Mouse (Mus musculus): ENCODE data around the gene Crybg3.

Gene Crybg3

DNA sequence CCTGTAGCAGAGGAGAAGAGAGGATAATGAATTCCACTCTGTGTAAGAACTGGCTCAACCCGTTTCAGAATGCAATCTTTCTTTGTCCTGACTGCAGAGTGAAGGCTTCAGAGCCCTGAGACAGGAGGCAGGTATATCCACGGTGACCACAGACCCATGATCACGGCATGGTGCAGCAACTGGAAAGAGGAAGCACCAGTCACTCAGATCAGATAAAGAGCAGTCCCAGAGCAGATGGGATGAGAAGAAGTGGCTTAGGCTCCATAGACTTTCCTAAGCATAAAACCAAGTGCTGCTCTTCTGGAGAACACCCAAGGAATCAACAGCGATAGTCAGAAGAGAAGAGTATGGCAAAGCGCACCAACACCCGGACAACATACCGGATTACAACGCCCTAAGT is 21.5 kb downstream of the Crybg3 start:
- no peak for DNase-seq (ENCODE audit: low spot score in 2 of 2)

DNA sequence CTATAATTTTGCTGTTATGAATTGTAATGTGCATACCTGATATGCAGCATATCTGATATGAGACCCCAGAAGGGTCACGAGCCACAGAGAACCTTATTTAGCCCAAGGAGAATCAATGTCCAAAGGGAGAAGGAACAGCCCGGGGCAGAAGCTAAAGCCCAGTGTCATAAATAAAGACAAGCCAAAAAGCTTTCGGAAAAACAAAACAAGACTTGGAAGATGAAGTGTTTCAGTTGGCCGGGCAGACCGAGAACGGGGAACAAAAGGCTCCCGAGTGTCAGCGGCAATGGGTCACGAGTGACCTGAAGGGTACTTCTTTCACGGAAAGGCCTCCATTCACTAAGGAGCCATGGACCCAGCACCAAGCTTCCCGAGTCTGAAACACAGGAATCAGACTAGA is 26.8 kb downstream of the Crybg3 start:
- no peak for DNase-seq (ENCODE audit: low spot score in 2 of 2)

DNA sequence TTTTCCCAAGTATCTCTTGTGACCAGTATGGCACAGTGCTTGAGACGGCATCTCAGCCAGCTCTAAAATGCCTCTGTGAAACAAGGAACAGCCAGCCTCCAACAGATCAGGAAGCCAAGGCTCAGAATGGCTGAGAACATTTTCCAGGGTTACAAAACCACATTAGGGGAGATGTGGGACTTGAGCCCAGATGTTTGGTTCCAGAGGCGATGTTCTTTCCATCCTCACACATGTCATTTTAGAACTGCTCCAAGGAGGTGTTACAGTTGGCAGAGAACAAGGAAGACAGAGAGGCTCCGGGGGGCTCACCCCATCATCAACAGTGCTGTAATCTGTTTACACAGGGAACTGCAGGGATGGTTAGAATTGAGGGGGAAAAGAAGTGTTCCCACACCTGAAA is 28.1 kb downstream of the Crybg3 start:
- no peak for DNase-seq (ENCODE audit: low spot score in 2 of 2)

DNA sequence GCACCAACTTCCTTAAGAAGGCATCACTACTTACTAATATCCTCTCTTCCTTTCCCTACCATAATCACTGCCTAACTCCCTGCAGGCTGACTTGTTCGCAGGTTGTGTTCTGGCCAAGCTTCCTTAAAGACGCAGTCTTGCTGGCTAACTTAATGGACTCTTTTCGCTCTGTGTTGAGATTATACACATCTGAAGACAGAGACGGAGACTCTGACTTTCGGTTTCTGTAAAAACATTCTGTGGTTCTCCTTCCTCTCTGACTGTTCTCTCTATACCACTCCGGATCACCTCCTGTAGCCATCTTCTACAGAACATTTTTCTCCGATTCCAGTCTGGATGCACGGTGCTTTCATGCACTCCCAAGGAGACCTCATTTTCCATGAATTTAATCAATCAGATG is 30.0 kb downstream of the Crybg3 start:
- DNase-seq (ENCODE audit: low spot score in 2 of 2), result no peak

DNA sequence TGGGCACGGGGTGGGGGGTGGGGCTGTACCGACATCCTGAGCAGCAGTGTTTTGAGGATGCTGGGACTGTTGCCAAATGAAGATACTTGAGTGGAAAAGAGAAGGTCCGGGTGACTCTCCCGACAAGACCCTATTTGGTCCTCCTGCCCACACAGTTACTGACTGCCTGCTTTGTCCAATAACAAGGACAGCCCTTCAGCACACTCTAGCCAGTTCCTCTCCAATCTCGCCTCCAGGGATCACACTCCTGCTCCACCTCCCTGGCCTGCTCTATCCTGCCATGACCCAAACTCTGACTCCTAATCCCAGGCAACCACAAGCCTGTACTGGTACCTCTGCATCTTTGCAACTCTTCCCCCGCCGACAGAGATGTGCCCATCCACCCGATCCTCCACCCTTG is 30.9 kb downstream of the Crybg3 start:
- no peak for DNase-seq (ENCODE audit: low spot score in 2 of 2)

DNA sequence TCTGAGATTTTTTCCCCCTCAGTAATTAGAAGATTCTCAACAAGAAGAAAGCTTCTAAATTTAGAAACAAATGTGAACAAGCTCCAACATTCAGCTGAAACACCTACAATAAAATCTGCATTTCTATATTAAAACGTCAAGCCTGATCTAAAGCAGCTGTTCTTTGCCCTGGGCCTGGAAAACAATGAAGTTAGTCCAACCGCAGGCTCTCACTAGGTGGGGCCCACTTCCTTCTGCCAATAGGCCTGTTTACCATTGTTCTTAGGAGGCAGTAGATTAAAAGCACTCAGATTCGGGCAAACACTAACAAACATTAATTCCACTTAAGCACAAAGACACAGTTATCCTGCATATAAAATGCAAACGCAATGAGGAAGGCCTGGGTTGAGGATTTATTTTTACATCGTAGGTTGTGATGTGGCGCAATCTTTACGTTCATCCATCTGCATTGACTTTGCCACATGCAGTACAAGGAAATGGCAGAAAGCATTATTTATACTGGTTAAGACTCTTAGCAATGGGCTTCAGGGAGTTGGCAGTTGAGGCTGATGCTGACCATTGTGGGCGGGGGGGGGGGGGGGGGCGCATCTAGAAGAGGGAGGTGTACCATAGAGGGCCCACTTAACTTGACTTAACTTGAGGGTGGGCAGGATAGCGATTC is 32.9 kb downstream of the Crybg3 start:
- DNase-seq (ENCODE audit: low spot score in 2 of 2), result no peak

DNA sequence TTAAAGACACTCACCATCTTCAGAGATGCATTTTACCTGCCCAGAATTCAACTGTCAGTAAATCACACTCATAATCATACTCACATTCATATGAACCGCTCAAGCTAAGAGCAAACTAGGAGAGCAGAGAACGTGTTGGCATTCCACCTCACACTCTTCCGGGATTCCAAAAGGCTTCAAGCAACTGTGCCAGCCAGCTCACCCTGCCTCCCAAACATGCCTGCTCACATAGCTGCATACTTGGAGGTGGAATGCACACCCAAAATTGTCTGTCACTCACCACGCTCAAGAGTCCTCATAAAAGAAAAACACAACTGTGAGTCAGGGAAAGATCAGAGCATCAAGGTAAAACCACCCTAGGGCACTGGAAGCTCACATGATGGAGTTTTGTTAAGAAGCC is 34.3 kb downstream of the Crybg3 start:
- DNase-seq (ENCODE audit: low spot score in 2 of 2), result no peak

DNA sequence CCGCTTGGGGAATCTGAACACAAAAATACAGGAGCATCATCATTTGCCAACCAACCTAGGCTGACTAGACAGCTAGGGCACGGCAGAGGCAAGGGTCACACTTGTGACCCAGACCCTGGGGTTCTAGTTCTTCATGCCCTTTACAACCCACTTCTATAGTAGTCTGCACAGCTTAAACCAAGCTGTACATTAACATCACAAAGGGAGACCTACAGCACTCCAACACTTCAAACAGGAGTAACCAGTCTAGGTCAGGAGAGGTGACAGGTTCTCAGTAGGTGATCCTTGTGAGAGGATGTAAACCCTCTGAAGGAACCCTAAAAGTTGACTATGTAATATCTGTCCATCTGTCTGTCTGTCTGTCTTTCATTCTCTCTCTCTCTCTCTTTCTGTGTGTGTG is 35.1 kb downstream of the Crybg3 start:
- DNase-seq (ENCODE audit: low spot score in 2 of 2), result no peak

DNA sequence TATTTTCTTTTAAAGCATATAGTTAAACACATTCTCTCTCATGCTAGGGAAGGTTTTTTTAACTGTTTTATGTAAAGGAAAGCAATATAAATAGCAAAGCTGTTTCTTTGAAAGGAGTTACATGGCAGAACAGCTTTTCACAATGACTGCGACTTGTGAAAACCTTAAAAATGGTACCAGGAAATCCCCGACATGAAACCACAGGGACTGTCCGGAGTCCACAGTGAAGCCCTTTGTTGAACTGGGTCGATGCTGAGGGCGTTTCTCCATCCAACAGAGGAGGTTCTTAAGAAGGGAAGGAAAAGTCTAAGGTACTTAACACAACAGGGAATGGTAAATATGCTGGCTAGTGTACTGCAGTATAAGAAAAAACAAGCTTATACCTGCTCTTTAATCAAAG is 36.8 kb downstream of the Crybg3 start:
- peak in 1 of 2 experiments; percentile 20 for DNase-seq (ENCODE audit: low spot score in 2 of 2)

DNA sequence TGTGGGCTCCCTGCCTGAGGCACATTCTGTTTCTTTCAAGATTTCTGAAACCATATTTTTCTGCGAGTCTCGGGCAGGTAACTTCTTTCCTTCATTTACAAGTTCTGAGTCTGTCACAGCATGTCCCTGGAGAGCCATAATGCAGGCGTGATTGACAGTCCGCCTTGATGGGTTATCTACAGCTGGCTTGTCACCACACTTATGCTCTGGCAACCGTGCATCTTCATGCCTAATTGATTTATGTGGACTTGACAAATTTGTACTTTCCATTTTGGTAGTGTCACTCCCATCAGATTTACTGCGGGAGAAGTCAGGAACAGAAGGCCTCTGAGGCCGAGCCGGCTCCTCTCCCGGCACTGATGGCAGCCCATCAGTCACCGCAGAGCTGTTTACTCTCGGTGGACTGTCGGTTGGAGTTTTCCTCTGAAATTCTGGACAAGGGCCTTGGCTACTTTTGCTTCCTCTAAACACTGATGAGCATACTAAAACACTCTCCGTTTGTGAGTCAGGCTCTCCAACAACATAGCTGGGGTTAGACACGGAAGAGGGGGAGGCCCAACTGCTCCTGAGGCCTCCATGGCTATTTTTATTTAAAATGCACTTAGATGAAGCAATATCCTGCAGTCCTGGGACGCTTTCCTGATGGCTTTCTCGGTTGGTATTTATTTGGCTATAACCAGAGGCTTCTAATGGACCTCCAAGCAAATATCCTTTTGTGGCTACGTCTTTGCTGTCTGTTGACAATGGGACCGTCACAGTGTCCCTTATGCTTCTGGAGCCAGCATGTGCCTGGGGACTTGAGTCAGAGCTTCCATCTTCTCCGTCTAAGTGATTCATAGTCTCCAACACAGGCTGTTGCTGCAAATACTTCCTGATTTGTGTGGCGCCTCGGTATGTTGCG is 41.2 kb downstream of the Crybg3 start:
- no peak for DNase-seq (ENCODE audit: low spot score in 2 of 2)

DNA sequence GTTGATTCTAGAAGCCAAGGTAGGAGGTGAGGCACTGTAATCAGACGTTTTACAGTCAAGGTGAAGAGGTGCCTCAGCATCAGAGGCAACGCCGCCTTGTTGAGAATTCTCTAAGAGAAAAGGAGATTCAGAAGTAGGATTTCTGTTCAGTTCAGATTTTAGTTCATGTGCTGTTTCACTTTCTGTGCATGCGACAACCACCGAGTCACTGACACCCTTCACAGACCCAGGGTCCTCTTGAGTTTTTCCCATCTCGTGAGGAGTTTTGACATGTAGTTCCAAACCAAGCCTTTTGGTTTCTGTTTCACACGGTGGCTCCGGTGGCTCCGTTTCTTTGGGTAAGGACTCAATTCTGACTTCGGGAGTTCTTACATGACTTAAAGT is 41.9 kb downstream of the Crybg3 start:
- no peak for DNase-seq (ENCODE audit: low spot score in 2 of 2)

DNA sequence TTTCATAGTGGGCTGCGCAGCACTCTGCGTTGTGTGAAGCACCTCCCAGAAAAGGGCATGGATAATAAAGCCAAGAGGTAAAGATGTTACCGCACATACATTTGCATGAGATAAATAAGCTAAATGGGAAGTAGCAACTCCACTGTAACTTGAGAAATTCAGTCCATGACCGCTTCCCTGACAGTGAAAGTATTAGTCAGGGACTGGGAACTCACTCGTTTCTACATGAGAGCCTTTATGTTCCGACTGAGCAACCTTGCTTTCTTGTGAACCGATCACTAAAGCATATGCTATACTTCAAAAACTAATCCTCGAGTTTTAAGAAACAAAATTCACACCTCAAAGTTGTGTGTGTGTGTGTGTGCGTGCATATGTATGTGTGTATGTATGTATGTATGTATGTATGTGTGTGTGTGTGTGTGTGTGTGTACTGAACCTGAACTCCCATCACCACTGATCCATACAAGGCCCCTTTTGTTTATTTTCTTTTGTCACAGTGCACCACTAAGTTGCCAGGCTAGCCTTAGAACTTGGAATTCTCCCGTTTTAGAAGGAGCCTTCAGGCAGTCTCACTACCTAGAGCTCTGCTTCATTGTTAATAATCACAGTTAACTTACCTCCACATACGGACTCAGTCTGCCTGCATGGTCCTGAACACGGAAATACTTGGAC is 47.2 kb downstream of the Crybg3 start:
- DNase-seq (ENCODE audit: low spot score in 2 of 2), result no peak

DNA sequence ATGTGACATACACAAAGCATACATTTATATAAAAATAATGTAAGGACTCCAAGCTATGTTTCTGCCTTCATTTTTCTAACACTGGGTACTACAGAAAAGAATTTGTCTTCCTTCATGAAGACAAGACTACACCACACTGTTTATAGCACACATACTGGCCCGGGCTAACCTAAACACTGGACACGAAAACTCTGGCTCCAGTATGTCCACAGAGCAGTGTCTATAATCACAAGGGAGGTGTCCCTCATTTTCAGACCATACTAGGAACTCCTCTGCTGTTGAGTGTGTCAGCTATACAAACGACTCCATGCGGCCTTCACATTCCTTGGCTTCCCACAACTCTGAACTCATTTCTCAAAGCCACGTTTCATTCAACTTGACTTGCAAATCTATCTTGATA is 49.3 kb downstream of the Crybg3 start:
- no peak for DNase-seq (ENCODE audit: low spot score in 2 of 2)

DNA sequence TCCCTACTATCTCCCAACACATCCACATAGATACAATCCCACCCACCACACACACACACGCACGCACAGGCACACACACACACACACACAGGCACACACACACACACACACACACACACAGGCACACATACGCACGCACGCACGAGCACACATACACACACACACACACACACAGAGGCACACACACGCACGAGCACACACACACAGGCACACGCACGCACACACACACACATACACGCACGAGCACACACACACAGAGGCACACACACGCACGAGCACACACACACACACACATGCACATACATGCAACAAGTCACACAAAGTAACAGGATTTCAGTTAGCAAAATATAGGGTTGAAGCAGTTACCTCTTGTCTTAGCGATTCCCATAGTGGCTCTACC is 51.1 kb downstream of the Crybg3 start:
- no peak for DNase-seq (ENCODE audit: low spot score in 2 of 2)

DNA sequence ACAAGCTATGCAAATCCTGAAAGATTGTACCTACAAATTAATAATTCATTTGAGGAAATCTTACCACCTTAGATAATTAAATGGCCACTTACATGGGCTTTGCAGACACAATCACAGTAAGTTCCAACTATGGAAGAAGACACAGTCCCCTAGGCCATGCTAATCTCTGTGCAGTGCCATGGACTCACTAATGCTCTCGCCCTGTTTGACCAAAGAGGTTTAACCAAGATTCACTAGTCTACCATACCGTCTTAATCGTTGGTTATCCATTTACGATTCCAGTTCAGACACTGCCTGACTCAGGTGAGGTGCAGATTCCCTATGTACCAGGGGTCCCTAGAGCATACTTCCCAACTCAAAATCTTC is 52.2 kb downstream of the Crybg3 start:
- no peak for DNase-seq (ENCODE audit: low spot score in 2 of 2)

DNA sequence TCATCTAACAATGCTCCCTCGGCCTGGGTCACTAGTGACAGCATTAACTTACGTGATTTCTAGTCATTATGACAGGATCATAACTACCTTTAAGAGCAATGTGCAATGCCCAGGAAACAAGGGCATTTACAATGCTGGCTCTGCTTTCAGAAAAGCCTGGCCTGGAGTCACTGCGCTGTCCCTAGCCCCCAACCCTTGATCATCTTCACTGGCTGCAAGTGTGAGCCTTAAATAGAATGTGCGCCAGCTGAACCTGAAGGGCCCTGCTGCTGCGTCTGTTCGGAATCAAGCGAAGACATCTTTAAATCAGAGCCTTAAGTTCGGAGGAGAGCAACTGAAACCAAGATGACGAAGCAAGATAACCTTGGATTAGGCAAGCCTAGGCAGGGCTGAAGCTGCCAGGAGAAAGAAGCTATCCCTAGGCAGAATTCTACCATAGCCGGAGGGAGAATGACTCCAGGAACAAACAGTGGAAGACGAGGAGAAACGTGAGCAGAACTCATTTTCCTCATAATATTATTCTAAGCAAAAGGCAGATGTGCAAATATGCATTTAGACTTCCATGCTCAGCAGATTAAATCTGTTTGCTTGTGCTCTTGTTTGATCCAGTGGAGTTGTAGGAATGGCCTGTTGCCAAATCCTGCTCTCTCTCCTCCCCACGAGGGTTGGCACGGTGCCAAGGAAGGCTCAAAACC is 52.7 kb downstream of the Crybg3 start:
- no peak for DNase-seq (ENCODE audit: low spot score in 2 of 2)

DNA sequence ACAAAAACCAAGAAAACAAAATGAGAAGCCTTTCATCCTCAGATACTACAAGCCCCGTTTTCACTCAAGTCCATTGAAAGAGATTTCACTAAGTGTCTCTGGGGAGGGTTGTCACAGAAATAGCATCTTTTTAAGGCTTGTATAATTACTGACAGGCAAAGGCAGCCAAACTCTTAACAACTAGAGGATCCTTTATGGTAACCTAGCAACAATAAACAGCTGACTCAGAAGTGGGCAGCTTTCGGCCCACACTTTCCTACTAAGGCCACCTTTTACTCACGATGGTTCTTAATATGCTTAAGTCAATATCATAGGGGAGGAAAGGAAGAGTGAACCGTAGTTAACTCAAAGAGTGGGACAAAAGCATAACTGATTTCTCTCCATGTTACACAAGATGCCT is 53.3 kb downstream of the Crybg3 start:
- DNase-seq (ENCODE audit: low spot score in 2 of 2), result no peak

DNA sequence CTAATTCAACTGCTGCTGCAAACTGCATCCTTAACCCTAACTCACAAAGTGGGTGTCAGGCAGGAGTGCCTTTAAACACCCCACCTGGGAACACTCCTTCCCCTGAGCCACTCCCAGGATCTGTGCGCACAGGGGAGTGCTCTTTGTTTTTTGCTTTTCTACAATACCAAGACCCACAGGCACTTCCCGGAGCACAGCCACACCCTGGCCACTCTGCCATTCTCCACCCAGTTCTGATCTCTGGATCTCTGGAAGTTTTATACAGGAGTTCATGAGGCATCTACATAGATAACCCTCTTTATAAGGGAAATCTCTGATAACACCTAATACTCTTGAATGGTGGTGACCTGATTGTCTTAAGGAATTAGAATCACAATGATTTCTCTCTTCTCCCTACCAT is 55.4 kb downstream of the Crybg3 start:
- DNase-seq (ENCODE audit: low spot score in 2 of 2), result no peak

DNA sequence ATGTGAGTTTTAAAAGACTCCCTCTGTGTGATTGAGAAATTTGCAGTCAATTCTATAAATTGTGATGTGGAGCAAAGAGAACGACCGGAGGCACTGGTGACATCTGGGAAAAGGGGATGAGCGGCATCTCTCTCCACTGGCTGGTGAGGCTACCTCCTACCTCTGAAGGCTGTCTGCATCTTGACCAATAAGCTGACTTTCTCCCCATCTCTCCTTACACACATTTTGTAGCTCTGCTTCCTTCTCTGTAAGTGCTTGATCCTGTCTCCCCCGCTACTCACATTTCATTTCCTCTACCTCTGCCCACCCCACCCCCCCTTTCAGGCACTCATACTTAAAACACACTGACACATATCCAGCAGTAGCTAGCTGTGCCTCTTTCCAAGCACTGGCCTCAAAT is 59.4 kb downstream of the Crybg3 start:
- no peak for DNase-seq (ENCODE audit: low spot score in 2 of 2)

DNA sequence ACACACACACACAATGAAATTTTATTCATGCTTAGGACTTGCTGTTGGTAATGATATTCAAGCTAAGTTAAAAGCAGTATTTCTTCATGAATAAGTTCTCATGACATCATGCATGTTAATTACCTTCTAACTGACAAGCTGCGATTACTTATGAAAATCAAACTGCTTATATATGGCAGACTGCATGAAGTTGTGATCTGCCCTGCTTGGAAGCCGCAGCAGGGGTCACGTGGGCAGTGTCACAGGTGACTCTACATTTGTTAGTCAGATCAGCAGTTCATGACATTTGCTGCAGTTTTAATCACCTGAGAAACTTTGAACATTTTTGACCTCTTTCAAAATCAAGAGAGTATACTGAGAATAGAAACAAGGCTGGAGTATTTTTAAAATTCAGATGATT is 59.8 kb downstream of the Crybg3 start:
- DNase-seq (ENCODE audit: low spot score in 2 of 2), result no peak

DNA sequence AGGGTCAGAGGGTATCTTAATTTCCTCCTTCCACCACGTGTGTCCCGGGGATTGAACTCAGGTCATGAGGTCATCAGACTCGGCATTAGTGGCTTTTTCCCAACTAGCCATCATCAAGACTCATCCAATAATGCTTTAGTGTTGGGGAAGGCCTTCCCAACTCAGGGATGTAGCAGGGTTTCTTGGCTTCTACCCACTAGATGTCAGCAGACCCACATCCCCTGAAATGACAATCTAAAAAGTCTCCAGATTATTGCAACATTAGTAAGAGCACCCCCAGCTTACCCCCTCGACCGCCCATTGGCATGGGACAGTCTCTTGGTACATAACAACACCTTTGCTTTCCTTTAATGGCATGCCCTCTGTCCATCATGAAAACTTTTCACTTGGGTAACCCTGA is 65.1 kb downstream of the Crybg3 start:
- DNase-seq (ENCODE audit: low spot score in 2 of 2), result no peak

DNA sequence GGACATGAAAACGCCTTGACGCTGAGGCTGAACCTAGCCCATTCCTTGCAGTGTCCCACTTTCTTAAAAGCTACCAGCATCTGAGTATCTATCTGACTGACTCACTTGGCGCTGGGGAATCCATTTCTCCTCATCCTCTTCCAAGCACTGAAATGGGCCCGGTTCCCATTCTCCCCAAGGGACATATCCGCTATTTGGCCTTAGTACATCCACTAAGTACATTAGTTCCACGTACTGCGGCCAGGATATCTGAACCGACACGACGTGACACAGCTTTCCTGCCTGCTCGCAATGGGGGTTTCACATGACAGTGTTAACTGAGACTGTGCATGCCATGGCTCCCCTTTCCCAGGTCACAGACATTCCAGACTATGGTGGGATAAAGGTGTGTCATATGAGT is 66.4 kb downstream of the Crybg3 start:
- DNase-seq (ENCODE audit: low spot score in 2 of 2), result no peak
